Mouse (Mus musculus): ENCODE measurements at regions not wholly inside any gene's neighbourhood (a gene's known extent, or its start where the extent isn't known, plus 50 kb on each side); places are given as distances from the start of the nearest gene placed in this dataset.

DNA sequence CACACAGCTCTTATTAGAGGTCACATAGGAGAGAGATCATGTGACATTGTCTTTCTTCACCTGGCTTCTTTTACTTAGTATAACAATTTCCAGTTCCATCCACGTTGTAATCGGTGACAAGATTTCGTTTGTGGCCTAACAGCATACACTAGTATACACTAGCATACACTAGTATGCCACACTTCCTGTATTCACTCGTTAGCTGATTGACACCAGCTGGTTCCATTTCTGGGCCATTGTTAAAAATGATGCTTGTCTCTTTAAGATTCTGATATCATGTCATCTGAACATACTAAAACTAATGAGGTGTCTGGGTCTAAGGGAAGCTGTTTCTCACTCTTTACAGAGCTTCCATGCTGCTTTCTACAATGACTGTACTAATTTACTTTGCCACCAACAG is 713.3 kb downstream of the Pdcd6ip start:
- DNase-seq (ENCODE audit: extremely low spot score, low read depth, low spot score), result no peak

DNA sequence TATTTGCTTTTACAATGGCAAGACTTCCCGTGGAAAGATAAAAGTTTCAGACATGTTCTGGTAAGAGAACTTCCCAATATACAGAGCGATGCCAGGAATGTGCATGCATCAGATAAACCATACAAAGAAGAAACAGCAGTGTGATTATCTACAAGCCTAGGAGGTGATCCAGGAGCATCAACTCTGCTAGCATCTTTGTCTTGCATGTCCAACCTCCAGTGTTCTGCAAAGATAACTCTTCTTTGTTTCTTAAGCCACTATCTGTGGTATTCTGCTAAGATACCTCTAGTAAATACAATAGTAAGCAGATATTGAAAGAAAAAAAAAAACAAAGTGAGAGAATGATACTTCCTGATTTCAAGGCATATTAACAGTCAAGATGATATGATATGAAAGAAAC is 714.4 kb downstream of the Pdcd6ip start:
- DNase-seq (ENCODE audit: extremely low spot score, low read depth, low spot score), result no peak

DNA sequence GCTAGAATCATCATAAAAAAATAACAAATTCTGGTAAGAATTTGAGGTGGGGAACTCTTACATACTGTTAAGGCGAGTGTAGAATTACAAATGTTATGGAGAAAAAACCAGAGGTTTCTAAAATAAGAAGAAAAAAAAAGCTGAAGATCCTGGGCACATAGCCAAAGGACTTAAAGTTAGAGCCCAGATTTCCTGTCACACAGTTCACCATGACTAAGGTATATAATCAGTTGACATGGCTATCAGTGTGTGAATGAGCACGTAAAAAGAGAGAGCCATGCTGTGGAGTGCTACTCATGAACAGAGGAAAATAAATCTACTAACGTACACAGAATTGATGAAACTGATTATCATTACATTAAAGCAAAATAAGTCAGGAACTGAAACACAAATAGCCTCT is 715.1 kb downstream of the Pdcd6ip start:
- DNase-seq (ENCODE audit: extremely low spot score, low read depth, low spot score), result no peak

DNA sequence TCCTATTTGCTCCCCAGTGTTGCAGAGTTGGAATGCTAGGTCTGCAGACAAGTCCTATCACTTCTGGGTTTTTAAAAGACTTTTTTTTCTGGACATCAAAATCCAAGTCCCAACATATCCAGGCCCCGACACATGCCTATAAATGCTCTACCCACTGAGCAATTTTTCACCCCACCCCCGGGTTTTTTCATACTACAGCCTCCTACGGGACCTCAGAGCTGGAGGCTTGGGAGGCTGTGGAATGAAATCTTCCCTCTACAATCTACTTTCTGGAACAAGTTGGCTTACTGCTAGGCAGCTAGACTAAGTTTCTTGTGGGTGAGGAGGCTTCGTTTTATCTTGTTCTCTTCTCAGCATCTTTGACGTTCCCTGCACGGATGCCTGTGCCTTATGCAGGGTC is 724.7 kb downstream of the Pdcd6ip start:
- DNase-seq (ENCODE audit: extremely low spot score, low read depth, low spot score), result no peak

DNA sequence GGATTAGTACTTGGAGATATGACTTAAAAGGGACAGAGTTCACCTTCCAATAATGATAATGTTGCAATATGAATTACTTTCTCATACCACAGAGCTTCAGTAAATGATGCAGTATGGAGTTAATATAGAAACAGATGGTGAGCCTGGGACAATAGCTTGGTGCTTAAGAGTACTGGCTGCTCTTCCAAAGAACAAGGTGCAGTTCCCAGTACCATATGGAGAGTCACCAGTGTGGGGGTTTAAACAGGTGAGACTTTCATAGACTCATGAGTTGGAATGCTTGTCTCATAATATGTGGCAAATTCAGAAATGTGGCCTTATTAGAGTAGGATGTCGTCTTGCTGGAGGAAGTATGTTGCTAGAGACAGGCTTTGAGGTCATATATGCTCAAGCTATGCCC is 715.8 kb upstream of the Arpp21 start:
- DNase-seq (ENCODE audit: extremely low spot score, low read depth, low spot score), result no peak

DNA sequence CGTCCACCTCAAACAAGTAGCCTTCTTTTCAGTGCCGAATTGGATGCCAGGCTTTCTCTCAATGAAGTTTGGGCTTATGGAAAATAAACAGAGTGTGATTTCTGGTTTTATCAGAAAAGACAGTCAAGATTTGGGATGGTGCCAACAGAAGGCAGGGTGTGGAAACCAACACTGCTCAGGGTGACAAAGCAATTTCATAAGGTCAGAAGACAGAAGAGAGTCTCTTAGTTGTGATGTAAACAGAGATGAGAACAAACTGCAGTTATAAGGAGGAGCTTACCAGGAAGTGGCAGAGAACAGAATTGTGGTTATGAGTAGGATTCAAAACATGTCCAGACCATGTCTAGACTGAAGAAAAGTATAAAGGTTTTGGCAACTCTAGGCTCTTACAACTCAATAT is 714.3 kb upstream of the Arpp21 start:
- DNase-seq (ENCODE audit: extremely low spot score, low read depth, low spot score), result no peak

DNA sequence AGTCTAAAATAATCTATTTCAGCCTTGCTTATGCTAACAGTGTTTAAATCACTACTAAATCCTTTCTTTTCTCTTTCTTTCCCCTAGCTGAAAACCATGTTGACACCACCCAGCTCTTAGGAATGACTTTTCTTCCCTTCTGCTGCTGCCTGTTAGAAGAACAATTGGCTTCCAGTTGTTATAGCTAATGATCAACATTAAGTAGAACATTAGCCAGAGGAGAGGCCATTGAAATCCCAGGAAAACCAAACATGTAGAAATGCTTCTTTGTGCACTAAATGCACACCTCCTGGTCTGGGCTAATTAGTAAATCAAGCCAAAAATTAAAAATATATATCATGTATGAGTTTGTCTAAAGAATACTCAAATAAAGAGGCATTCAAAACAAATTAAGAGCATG is 703.0 kb upstream of the Arpp21 start:
- no peak for DNase-seq (ENCODE audit: extremely low spot score, low read depth, low spot score)

DNA sequence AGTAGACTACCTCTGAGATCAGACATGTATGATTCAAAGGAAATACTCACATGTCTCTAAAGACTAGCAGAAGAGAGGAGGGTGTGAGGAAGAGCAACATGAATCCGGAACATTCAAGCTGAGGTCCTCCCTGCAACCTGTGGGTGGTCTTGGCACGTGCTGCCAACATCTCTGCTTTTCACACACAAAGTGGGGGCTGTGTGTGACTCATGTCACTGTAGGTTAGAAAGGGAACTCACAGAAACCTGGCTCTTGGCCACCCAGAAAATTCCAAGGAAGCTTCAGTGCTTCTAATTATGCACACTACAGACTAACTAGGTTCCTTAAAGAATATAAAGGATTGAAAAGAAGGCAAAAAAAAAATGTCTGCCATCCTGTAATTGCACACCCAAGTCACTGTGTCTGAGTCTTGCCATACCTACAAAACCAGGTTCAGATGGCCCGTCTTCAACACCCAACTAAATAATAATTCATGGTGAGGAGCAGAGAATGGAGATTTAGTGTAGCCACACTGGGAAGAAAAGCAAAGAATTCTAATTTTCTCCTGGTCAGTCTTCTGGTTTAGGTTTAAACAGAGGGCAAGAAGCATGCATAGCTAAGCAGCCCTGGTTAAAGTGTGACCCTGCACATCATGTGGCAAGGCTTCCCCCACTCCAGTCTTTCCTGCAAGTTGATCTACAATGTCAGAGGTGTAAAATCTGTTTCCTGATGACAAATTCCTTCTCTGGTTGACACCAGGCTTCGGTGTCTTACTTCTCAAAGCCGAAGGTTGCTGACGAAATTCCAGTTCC is 673.8 kb upstream of the Arpp21 start:
- no peak for DNase-seq (ENCODE audit: extremely low spot score, low read depth, low spot score)

DNA sequence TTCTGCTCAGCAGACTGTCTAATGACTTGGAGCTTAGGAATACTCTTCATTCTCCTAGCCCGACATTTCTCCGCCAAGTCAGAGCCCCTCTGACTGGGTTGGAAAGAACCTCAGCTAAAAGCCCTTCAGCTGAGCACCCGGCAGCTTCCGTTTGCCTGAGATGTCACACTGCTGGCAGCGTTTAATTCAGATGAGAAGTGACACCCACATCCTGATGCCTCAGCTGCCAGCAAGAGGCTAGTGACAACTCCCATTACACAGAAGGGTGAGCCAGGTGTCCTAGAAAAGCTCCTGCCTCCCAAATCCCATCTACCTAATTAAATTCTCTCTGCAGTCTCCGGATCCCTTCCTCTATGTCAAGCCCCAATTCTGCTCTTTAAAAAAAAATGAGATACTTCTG is 670.2 kb upstream of the Arpp21 start:
- DNase-seq (ENCODE audit: extremely low spot score, low read depth, low spot score), result no peak

DNA sequence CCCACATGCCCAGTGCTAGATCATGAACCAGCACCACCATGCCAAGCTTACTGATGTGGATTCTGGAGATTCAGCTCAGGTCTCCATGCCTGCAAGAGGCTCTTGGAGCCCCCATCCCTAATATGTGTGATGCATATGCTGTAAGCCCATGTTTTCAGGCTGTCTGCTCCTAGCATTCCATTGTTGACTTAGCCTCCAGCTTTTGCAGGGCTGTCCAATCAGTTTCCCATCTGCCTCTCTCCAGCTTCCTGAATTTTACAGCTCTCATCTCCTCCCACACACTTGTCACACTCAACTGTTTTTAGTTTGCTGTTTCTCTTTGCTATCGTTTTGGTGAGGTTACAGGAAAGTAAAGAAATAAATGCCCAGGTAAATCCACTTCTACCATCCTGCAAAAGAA is 629.2 kb upstream of the Arpp21 start:
- DNase-seq (ENCODE audit: extremely low spot score, low read depth, low spot score), result no peak

DNA sequence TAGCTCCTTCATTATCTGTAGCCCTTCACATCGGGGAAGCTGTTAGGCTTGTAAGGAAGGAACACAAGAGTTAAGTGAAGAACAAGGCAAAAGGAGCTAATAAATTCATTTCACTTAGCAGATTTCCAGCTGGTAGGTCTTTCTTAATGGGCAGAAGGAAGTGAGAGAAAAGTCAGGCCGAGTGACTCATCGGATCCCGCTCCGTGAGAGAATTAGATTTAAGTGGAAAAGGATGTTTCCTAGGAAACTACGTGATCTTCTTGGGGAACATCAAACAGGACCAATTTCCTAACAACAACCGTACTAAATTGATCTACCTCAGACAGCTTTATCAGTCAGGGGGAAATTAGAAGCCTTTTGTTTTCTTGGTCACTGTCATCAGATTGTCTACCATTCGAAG is 625.4 kb upstream of the Arpp21 start:
- DNase-seq (ENCODE audit: extremely low spot score, low read depth, low spot score), result no peak

DNA sequence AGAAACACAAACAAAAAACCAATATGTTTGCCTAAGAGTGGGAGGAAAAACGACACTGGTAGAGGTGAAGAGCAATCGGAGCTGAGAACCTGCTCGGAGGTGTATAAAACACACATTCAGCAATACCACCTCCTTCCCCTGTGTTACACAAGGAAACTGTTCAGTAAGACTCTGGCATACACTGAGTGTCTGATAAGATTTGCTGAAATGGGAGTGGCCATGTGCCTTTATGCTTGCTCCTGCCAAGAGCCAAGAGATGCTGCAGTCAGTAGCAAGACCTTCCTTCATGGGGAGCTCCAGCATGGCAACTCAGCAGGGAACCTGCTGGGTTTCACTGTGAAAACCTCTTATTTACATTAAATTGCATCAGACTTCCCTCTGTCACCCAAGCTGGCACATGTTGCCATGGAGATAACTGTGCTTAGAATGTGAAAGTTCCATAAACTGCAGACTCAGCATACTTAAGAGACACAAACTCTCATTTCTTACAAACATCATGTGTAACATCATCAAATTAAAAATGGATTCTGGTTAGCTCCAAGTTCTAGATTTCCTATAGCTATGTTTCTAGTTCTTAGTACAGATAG is 624.7 kb upstream of the Arpp21 start:
- no peak for DNase-seq (ENCODE audit: extremely low spot score, low read depth, low spot score)

DNA sequence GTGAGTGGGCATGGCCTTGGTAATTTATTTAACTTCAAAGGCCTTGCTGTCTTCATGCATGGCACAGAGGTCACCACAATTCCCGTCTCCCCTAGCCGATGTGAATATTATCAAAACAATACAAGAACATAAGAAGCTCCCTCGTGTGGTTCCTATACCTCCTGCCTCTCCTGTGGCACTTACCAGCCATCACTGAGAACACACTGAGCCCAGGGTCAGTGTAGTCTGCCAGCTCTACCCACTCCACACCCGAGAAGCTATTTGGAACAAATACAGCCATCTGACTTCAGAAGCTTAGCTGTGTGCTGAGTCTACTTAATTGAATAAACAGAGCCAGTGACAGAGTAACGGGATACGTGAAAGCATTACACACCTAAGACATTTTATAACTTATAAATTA is 605.7 kb upstream of the Arpp21 start:
- DNase-seq (ENCODE audit: extremely low spot score, low read depth, low spot score), result no peak

DNA sequence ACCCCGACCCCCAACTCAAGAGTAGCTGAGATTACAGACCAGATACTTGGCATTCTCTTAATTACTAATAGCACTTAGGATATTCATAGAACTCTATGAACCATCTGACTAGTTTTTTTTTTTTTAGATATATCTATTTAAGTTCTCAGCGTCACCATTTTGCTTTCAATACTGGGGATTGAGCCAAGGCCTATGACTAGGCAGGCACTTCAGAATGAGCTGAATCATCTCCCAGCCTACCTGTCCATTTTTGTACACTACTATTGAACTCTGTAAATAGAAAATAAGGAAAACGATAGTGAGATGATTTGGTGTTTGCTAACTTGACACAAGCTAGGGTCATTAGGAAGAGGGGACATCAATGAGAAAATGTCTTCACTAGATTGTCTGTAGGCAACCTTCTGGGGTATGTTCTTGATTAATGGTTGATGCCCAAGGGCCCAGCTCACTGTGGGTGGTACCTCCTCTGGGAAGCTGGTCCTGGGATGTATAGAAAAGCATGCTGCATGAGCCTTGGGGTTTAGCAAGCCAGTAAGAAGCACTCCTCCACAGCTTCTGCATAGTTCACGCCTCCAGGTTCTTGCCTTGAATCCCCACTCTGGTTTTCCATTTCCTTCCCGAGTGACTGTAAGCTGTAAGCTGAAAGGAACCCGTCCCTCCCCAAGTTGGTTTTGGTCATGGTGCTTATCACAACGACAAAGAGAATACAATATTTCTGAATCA is 603.5 kb upstream of the Arpp21 start:
- no peak for DNase-seq (ENCODE audit: extremely low spot score, low read depth, low spot score)

DNA sequence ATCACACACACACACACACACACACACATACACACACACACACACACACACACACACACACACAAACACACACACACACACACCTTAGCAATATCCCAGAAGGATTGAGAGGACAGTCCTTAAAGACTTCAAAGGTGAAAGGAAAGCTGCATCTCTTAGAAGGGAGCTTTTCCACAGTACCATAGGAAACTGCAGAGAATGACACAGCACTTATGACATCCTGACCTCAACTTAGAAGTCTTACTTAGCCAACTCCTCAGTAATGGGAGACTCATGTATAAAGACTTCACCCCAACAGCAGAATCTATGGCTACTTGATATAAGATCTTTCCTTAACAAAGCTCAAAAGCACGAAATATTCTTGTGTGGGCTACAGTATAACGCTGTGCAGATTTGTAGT is 601.8 kb upstream of the Arpp21 start:
- DNase-seq (ENCODE audit: extremely low spot score, low read depth, low spot score), result no peak

DNA sequence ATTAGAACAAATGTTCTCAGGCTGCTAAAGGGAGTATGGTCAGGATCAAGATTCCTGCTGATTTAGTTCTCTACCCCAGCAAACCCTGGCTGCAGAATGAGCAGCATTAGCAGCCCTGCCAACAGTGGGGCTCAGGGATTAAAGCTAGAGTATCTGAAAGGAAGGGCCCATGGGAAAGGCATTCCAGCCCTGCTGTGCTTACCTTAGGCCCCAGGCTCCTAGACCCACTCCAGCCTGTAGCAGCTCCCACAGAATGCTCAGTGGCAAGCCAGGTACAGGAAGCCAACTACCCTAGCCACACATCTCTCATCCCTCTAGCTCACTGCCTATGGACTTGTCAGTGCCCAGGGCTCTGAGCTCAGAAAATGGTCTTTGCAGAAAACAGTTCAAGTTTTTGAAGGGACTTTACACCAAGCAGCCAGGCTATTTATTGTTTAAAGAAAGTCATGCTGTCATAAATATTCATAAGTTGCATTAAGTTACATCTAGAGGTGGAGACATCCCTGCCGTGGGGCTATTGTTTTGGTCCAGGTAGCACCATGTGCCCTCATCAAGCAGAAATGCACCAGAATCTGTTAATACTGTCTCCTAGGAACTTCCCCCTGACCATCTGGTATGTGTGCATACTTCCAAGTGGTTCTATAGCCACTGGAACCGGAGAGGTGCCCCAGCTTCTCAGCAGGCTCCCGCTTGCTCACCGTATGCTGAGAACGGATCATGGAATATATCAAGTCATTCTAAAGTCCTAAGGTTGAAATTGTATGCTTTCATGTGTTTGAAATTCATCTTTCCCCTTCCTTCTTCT is 598.9 kb upstream of the Arpp21 start:
- no peak for DNase-seq (ENCODE audit: extremely low spot score, low read depth, low spot score)

DNA sequence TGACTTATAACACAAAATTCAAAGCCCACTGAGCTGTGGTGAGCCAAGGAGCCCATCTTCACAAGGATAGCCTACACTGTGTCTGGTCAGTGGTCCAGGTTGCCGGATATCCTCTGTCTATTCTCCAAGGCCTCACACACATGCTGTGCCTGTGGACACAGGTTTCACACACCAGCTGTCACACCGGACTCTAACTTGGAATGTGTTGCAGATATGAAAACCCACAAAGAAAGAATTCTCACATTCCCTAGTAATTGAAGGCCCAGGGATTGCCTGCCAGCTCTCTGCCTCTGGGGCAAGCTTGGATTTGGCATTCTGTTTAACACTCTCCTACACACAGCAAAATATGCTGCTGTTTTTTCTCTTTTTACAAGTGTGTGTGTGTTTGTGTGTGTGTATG is 595.4 kb upstream of the Arpp21 start:
- DNase-seq (ENCODE audit: extremely low spot score, low read depth, low spot score), result no peak

DNA sequence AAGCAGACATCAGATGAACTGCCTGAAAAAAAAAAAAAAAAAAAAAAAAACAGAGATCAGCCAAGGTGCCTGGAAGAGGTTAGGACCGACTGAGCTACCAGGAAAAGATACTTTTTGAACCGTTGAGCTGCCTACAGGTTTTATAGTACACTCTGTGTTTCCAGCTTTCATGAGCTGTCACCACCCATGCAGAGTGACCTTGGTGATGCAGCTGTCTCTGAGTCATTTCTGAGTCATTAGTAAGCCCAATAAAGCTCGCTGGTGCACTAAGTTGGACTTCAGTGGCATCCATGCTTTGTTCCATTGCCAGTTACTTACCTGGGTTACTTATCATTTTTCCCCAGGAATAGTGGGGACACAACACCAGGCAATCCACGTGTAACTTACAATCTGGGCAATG is 592.9 kb upstream of the Arpp21 start:
- no peak for DNase-seq (ENCODE audit: extremely low spot score, low read depth, low spot score)

DNA sequence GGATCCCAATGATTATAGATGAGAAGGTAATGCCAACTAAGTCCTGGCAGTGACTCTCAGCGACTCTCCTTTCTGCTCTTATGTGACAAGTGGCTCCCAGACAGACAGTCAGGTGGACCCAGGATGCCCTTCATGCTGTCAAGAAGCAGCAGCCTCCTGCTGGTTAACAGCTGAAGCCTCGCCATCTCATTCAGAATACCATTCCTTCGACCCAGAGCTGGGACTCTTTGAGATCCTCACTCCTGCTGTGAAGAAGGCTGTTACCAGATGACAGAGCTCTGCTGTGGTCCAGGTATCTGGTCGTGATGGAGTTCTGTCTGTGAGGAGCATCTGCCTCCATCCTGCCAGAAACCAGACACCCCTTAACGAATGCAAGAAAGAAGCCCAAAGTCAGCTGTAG is 590.9 kb upstream of the Arpp21 start:
- no peak for DNase-seq (ENCODE audit: extremely low spot score, low read depth, low spot score)

DNA sequence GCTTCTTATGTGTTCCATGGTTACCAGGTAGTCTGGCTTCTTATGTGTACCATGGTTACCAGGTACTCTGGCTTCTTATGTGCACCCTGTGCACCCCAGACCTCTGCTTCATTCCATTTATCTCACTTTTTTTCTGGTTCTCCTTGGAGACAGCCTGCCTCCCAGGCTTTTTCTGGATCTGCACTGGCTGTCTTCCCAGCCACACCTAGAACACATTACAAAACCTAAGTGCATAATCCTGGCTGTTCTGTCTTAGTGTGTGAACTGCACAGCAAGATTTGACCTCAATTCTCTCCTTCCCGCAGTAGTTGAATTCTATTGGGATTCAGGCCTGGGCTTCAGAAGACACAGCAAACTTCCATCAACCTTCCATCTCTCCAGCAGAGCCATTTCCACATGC is 586.2 kb upstream of the Arpp21 start:
- no peak for DNase-seq (ENCODE audit: extremely low spot score, low read depth, low spot score)

DNA sequence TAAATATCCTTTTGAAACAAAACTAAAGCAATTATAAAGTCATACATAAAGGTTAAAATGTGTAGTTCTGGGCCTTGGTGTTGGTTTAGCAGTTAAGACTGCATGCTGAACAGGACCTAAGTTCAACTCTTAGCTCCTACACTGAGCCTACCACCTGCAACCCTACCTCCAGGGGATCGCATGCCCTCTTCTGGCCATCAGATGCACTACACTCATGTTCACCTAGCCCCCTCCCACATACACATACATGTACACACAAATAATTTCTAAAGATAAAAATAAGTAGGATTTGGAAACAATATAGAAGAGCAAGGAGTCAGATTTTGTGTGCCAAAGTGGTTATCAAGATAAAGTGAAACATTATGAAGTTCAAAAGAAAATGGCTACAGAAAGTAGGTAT is 576.2 kb upstream of the Arpp21 start:
- no peak for DNase-seq (ENCODE audit: extremely low spot score, low read depth, low spot score)
